Mouse (Mus musculus) midbrain, postnatal 0 days (tissue): ENCODE results near the gene Mdp1. TPM values are rescaled to one million over a fixed set of nuclear protein-coding genes. Genes with fewer than 3 reads are reported as not detected.

Source experiments
- ATAC-seq: fragments of 200-750 bp; cut with Nextera tagmentation; 2 replicates; pipeline ENCODE4 v1.8.0; 2017; ENCODE audit warnings: moderate number of reproducible peaks, mild to moderate bottlenecking, moderate TSS enrichment, moderate library complexity; ENCODE audit not compliant: low FRiP score
- DNase-seq: peaks from one replicate; pipeline ENCODE4 v3.0.0-alpha.2; 2015; ENCODE audit warnings: low spot score
- H3K27ac ChIP-seq: fragments of 300-500 bp; sonication (generic); 2 replicates; pipeline ENCODE4 v1.5.1; 2014; ENCODE audit warnings: low read depth, mild to moderate bottlenecking, low read length, mixed read lengths
- H3K27me3 ChIP-seq: fragments of 300-500 bp; sonication (generic); 2 replicates; pipeline ENCODE4 v1.6.1; 2014; ENCODE audit warnings: low read length, control low read depth, mixed read lengths; ENCODE audit not compliant: insufficient read depth
- H3K36me3 ChIP-seq: fragments of 300-500 bp; sonication (generic); 2 replicates; pipeline ENCODE4 v1.6.1; 2014; ENCODE audit warnings: low read length, control low read depth, mixed read lengths; ENCODE audit not compliant: insufficient read depth
- H3K4me1 ChIP-seq: fragments of 300-500 bp; sonication (generic); 2 replicates; pipeline ENCODE4 v1.6.1; 2014; ENCODE audit warnings: mild to moderate bottlenecking, control low read depth, antibody characterized with exemption, low read length, mixed read lengths; ENCODE audit not compliant: insufficient read depth
- H3K4me2 ChIP-seq: fragments of 300-500 bp; sonication (generic); 2 replicates; pipeline ENCODE4 v1.6.1; 2014; ENCODE audit warnings: low read depth, mild to moderate bottlenecking, low read length, mixed read lengths; ENCODE audit not compliant: poor library complexity, severe bottlenecking
- H3K4me3 ChIP-seq: fragments of 300-500 bp; sonication (generic); 2 replicates; pipeline ENCODE4 v1.5.1; 2014; ENCODE audit warnings: low read depth, mild to moderate bottlenecking, low read length, moderate library complexity
- H3K9ac ChIP-seq: fragments of 300-500 bp; sonication (generic); replicated peaks from 2 replicates; pipeline ENCODE4 v1.6.1; 2014; ENCODE audit warnings: mild to moderate bottlenecking, low read length, moderate library complexity, mixed read lengths; ENCODE audit not compliant: poor library complexity, severe bottlenecking
- H3K9me3 ChIP-seq: fragments of 300-500 bp; sonication (generic); 2 replicates; pipeline ENCODE4 v1.6.1; 2016; ENCODE audit warnings: low read length, control low read depth
- CTCF ChIP-seq: IDR thresholded peaks from 2 replicates; pipeline ENCODE4 v1.5.1; 2016; ENCODE audit warnings: antibody characterized with exemption, mild to moderate bottlenecking
- WGBS: fragments of 180-500 bp; shearing (Covaris S2); extraction: QIAGEN DNeasy Blood & Tissue Kit; methylation state at CpG from one replicate; pipeline ENCODE4 v1.1.7; 2014; 5-methylcytosine and 5-hydroxymethylcytosine counted together
- polyA plus RNA-seq: library from polyadenylated mRNA; unstranded; fragments of >200 nt; fragmentation: Nextera tagmentation; extraction: Ambion mirVana; gene quantifications from 2 replicates; pipeline ENCODE4 v1.2.1, GENCODE M21; 2015
- total RNA-seq: library from RNA; depleted of rRNA; stranded (reverse); fragments of >200 nt; gene quantifications from 2 replicates; pipeline ENCODE4 v1.2.3, GENCODE M21; 2014

Gene Mdp1
- total and polyA plus RNA-seq, 2 experiments from 2014 or later = 46.7 to 77.9 TPM

GRCm38 (mm10) chr14:55649884-55650283 is 10.4 kb downstream of the Mdp1 start, which contains the start of gene Tssk4:
Gene Tssk4 (plus strand): TSS chr14:55650184.
- Histone ChIP-seq H3K4me1 (0 out of 2 replicates have a peak, but pooled peaks cover 2% of the 10 kb centered on the region), H3K27ac (no peak within 1 kb of the TSS), H3K36me3 (no peaks in the 10 kb centered on the region), H3K4me2 (no peak within 1 kb of the TSS), H3K9ac (no peak within 1 kb of the TSS), H3K4me3 (no peak within 1 kb of the TSS), H3K27me3 (no peaks in the 10 kb centered on the region), H3K9me3 (no peaks in the 10 kb centered on the region)
- 99% methylated on average over 2 of the region's 2 CpGs for WGBS
- DNase-seq (no peak), ATAC-seq (no peak)
- no peak for TF ChIP-seq CTCF

- Histone ChIP-seq H3K4me1 (0 out of 2 replicates have a peak, but pooled peaks cover 6% of the 10 kb centered on the region), H3K9ac (peak overlapping the region; percentile 94; the same call in 1 of the 2 replicates), H3K36me3 (peaks cover 15% of the 10 kb centered on the region), H3K4me3 (peak overlapping the region; percentile 97), H3K27ac (no peak overlapping the region), H3K4me2 (peak overlapping the region; percentile 77), H3K9me3 (no peaks in the 10 kb centered on the region), H3K27me3 (no peaks in the 10 kb centered on the region)
- ATAC-seq (no peak), DNase-seq (no peak)
- WGBS = 30% methylated on average over 17 of the region's 17 CpGs
- no peak for TF ChIP-seq CTCF
Observed at GRCm38 (mm10) chr14:55644261-55644888, 15.9 kb downstream of the Mdp1 start.

GRCm38 (mm10) chr14:55643060-55643907 is 17.0 kb downstream of the Mdp1 start, which contains the start of gene Tm9sf1:
Gene Tm9sf1 (minus strand): TSS chr14:55643806.
- Histone ChIP-seq H3K9me3 (no peaks in the 10 kb centered on the region), H3K27ac (peak within 1 kb of the TSS; percentile 96), H3K36me3 (peaks cover 22% of the 10 kb centered on the region), H3K4me1 (0 out of 2 replicates have a peak, but pooled peaks cover 6% of the 10 kb centered on the region), H3K27me3 (no peaks in the 10 kb centered on the region), H3K4me3 (peak within 1 kb of the TSS; percentile 97), H3K4me2 (peak within 1 kb of the TSS; percentile 77), H3K9ac (peak within 1 kb of the TSS; percentile 94)
- ATAC-seq (peak; percentile 87), DNase-seq (peak; percentile 80)
- WGBS = under 1% methylated on average over 89 of the region's 89 CpGs
- peak; percentile 11; the same call in 1 of the 2 replicates for TF ChIP-seq CTCF

GRCm38 (mm10) chr14:55642679-55643059 is 17.6 kb downstream of the Mdp1 start:
- 19% methylated on average over 8 of the region's 8 CpGs for WGBS
- TF ChIP-seq CTCF = no peak
- ATAC-seq = no peak; the same call in 1 of the 2 replicates

GRCm38 (mm10) chr14:55641291-55641690 is 19.0 kb downstream of the Mdp1 start:
- TF ChIP-seq CTCF = no peak
- Histone ChIP-seq H3K27me3 (no peaks in the 10 kb centered on the region), H3K4me3 (no peak overlapping the region), H3K9me3 (no peaks in the 10 kb centered on the region), H3K36me3 (peaks cover 30% of the 10 kb centered on the region), H3K4me2 (no peak overlapping the region), H3K4me1 (0 out of 2 replicates have a peak, but pooled peaks cover 6% of the 10 kb centered on the region), H3K9ac (no peak overlapping the region), H3K27ac (no peak overlapping the region)
- WGBS = 96% methylated on average over 13 of the region's 13 CpGs
- DNase-seq = no peak
- no peak for ATAC-seq

More at GRCm38 (mm10) chr14:55642679-55643059, 17.6 kb downstream of the Mdp1 start:
- DNase-seq = no peak
- no peaks in the 10 kb centered on the region for H3K9me3 ChIP-seq
- H3K9ac ChIP-seq = peak overlapping the region; percentile 94
- 0 out of 2 replicates have a peak, but pooled peaks cover 6% of the 10 kb centered on the region for H3K4me1 ChIP-seq
- H3K4me3 ChIP-seq = peak overlapping the region; percentile 97
- no peaks in the 10 kb centered on the region for H3K27me3 ChIP-seq
- H3K27ac ChIP-seq = peak overlapping the region; percentile 96
- peak overlapping the region; percentile 77 for H3K4me2 ChIP-seq
- H3K36me3 ChIP-seq = peaks cover 24% of the 10 kb centered on the region
